Mouse (Mus musculus): ENCODE measurements around the gene Tprg. TPM values are rescaled to one million over a fixed set of nuclear protein-coding genes. Genes with fewer than 3 reads are reported as not detected.

The Tprg gene
- 0.77 and 1.00 TPM in 2 replicates for polyA plus RNA-seq (2015; fragmentation: Nextera tagmentation; extraction: Ambion mirVana)

DNA sequence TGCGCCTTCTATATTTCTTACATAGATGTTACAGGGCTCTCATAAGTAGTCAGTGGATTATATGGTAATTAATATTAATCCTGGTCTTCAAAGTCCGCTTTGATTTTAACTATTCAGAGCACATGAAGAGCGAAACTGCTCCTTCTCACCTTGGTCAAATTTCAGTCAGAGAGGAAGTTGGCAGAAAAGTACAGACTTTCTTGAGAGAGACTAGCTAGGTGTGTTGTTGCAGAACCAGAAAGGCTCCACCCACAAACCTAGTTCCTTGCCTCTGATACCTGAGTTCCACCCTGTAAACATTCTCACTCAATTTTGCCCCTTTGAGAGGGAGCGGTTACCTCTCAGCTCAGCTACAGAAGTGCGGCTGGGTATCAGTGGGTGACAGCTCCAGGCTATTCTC is at the start of gene Tprg:
TSS of gene Tprg (plus strand) at position 301 of the 400 bp plus-strand sequence.

